Mouse (Mus musculus) embryonic fibroblast, embryonic 13.5 days (primary cell): ENCODE measurements around the gene Socs3.

ENCODE experiments used
- CTCF ChIP-seq: IDR thresholded peaks from 2 replicates; pipeline ENCODE4 v1.5.1; 2011; ENCODE audit warnings: mild to moderate bottlenecking, control low read depth, low read length, moderate library complexity, borderline replicate concordance; ENCODE audit not compliant: insufficient read depth
- POLR2A ChIP-seq: IDR thresholded peaks from 2 replicates; pipeline ENCODE4 v1.6.1; 2011; ENCODE audit warnings: low read depth, mild to moderate bottlenecking, control low read depth, low read length, moderate library complexity

- TF ChIP-seq POLR2A (no peak), CTCF (no peak)
These were observed 34.2 kb downstream of the Socs3 start for GRCm38 (mm10) chr11:117935616-117936015.
